Mouse (Mus musculus) stomach, embryonic 16.5 days (tissue): Measurements from ENCODE around the gene Glipr2. TPM values are rescaled to one million over a fixed set of nuclear protein-coding genes. Genes with fewer than 3 reads are reported as not detected.

ENCODE experiments used
- ATAC-seq: fragments of 200-750 bp; cut with Nextera tagmentation; 2 replicates; pipeline ENCODE4 v1.8.0; 2017; ENCODE audit warnings: moderate number of reproducible peaks, moderate TSS enrichment; ENCODE audit not compliant: insufficient read depth, low FRiP score
- H3K27ac ChIP-seq: fragments of 300-500 bp; sonication (generic); 2 replicates; pipeline ENCODE4 v1.5.1; 2014; ENCODE audit warnings: low read length
- H3K27me3 ChIP-seq: fragments of 300-500 bp; sonication (generic); 2 replicates; pipeline ENCODE4 v1.6.1; 2014; ENCODE audit warnings: low read length, control low read depth, mixed read lengths; ENCODE audit not compliant: control insufficient read depth, insufficient read depth
- H3K36me3 ChIP-seq: fragments of 300-500 bp; sonication (generic); 2 replicates; pipeline ENCODE4 v1.6.1; 2014; ENCODE audit warnings: low read length; ENCODE audit not compliant: control insufficient read depth, insufficient read depth
- H3K4me1 ChIP-seq: fragments of 300-500 bp; sonication (generic); 2 replicates; pipeline ENCODE4 v1.6.1; 2014; ENCODE audit warnings: low read length, control low read depth, mixed read lengths; ENCODE audit not compliant: control insufficient read depth, insufficient read depth
- H3K4me2 ChIP-seq: fragments of 300-500 bp; sonication (generic); 2 replicates; pipeline ENCODE4 v1.6.1; 2014; ENCODE audit warnings: low read depth, low read length, mixed read lengths
- H3K4me3 ChIP-seq: fragments of 300-500 bp; sonication (generic); replicated peaks from 2 replicates; pipeline ENCODE4 v1.5.1; 2014; ENCODE audit warnings: mild to moderate bottlenecking, low read length
- H3K9ac ChIP-seq: fragments of 300-500 bp; sonication (generic); 2 replicates; pipeline ENCODE4 v1.6.1; 2014; ENCODE audit warnings: low read length
- H3K9me3 ChIP-seq: fragments of 300-500 bp; sonication (generic); replicated peaks from 2 replicates; pipeline ENCODE4 v1.6.1; 2016; ENCODE audit warnings: low read length, control low read depth; ENCODE audit not compliant: control insufficient read depth
- WGBS: fragments of 180-500 bp; shearing (Covaris S2); extraction: QIAGEN DNeasy Blood & Tissue Kit; methylation state at CpG from one replicate; pipeline ENCODE4 v1.1.7; 2014; 5-methylcytosine and 5-hydroxymethylcytosine counted together
- polyA plus RNA-seq: library from polyadenylated mRNA; unstranded; fragments of >200 nt; fragmentation: Nextera tagmentation; extraction: Ambion mirVana; gene quantifications from 2 replicates; pipeline ENCODE4 v1.2.1, GENCODE M21; 2015

Gene Glipr2
- polyA plus RNA-seq, 1 experiment from 2014 or later, result 105 TPM

- H3K36me3 ChIP-seq, result no peaks in the 10 kb centered on the region
- WGBS, result 73% methylated on average over 6 of the region's 6 CpGs
- H3K4me1 ChIP-seq, result peaks cover 40% of the 10 kb centered on the region
- H3K27me3 ChIP-seq, result no peaks in the 10 kb centered on the region
- H3K9me3 ChIP-seq, result no peaks in the 10 kb centered on the region
- H3K4me2 ChIP-seq, result no peak overlapping the region
- no peak overlapping the region for H3K9ac ChIP-seq
- no peak for ATAC-seq
- H3K27ac ChIP-seq, result no peak overlapping the region
- no peak overlapping the region for H3K4me3 ChIP-seq
Measured at GRCm38 (mm10) chr4:43976223-43976740, 19.1 kb downstream of the Glipr2 start.

- H3K27me3 ChIP-seq, result no peaks in the 10 kb centered on the region
- peaks cover 29% of the 10 kb centered on the region for H3K4me1 ChIP-seq
- 37% methylated on average over 17 of the region's 17 CpGs for WGBS
- no peak overlapping the region for H3K4me2 ChIP-seq
- no peaks in the 10 kb centered on the region for H3K36me3 ChIP-seq
- no peaks in the 10 kb centered on the region for H3K9me3 ChIP-seq
- peak overlapping the region; percentile 69 for H3K27ac ChIP-seq
- no peak overlapping the region for H3K4me3 ChIP-seq
- H3K9ac ChIP-seq, result 0 out of 2 replicates have a peak overlapping the region, but pooled peaks have one; percentile 15
- peak; percentile 67; the same call in 1 of the 2 replicates for ATAC-seq
Measured at GRCm38 (mm10) chr4:43978521-43979443, 21.6 kb downstream of the Glipr2 start.

- 74% methylated on average over 3 of the region's 3 CpGs for WGBS
- no peaks in the 10 kb centered on the region for H3K36me3 ChIP-seq
- H3K9me3 ChIP-seq, result no peaks in the 10 kb centered on the region
- H3K4me3 ChIP-seq, result no peak overlapping the region
- H3K4me1 ChIP-seq, result peaks cover 23% of the 10 kb centered on the region
- 0 out of 2 replicates have a peak overlapping the region, but pooled peaks have one; percentile 1 for H3K27ac ChIP-seq
- no peak overlapping the region for H3K9ac ChIP-seq
- no peak overlapping the region for H3K4me2 ChIP-seq
- no peak for ATAC-seq
- no peaks in the 10 kb centered on the region for H3K27me3 ChIP-seq
Measured at GRCm38 (mm10) chr4:43979746-43980145, 22.5 kb downstream of the Glipr2 start.

- ATAC-seq, result no peak
- Histone ChIP-seq H3K27ac (0 out of 2 replicates have a peak overlapping the region, but pooled peaks have one; percentile 1), H3K36me3 (no peaks in the 10 kb centered on the region), H3K9ac (no peak overlapping the region), H3K4me2 (no peak overlapping the region), H3K27me3 (no peaks in the 10 kb centered on the region), H3K9me3 (no peaks in the 10 kb centered on the region), H3K4me1 (peaks cover 18% of the 10 kb centered on the region; the same call in 1 of the 2 replicates), H3K4me3 (no peak overlapping the region)
- WGBS, result 84% methylated on average over 4 of the region's 4 CpGs
Measured at GRCm38 (mm10) chr4:43980236-43980635, 23.0 kb downstream of the Glipr2 start.

- Histone ChIP-seq H3K9me3 (no peaks in the 10 kb centered on the region), H3K4me1 (peaks cover 18% of the 10 kb centered on the region; the same call in 1 of the 2 replicates), H3K4me2 (no peak overlapping the region), H3K27ac (no peak overlapping the region), H3K4me3 (no peak overlapping the region), H3K36me3 (no peaks in the 10 kb centered on the region), H3K27me3 (no peaks in the 10 kb centered on the region), H3K9ac (no peak overlapping the region)
- ATAC-seq, result no peak
- 95% methylated on average over 6 of the region's 6 CpGs for WGBS
Measured at GRCm38 (mm10) chr4:43980846-43981245, 23.6 kb downstream of the Glipr2 start.

GRCm38 (mm10) chr4:43981251-43981650 is 24.1 kb downstream of the Glipr2 start:
- H3K4me3 ChIP-seq, result no peak overlapping the region
- ATAC-seq, result no peak

GRCm38 (mm10) chr4:43982053-43982732 is 25.0 kb downstream of the Glipr2 start:
- ATAC-seq, result peak; percentile 92
- Histone ChIP-seq H3K36me3 (no peaks in the 10 kb centered on the region), H3K27me3 (no peaks in the 10 kb centered on the region), H3K9me3 (no peaks in the 10 kb centered on the region), H3K9ac (peak overlapping the region; percentile 75), H3K4me1 (peaks cover 18% of the 10 kb centered on the region; the same call in 1 of the 2 replicates), H3K27ac (no peak overlapping the region; the same call in 1 of the 2 replicates), H3K4me3 (peak overlapping the region; percentile 43), H3K4me2 (peak overlapping the region; percentile 73)
- under 1% methylated on average over 24 of the region's 24 CpGs for WGBS

More at GRCm38 (mm10) chr4:43981251-43981650, 24.1 kb downstream of the Glipr2 start:
- Histone ChIP-seq H3K9ac (no peak overlapping the region), H3K4me2 (no peak overlapping the region), H3K4me1 (peaks cover 18% of the 10 kb centered on the region; the same call in 1 of the 2 replicates), H3K27ac (no peak overlapping the region), H3K27me3 (no peaks in the 10 kb centered on the region), H3K36me3 (no peaks in the 10 kb centered on the region), H3K9me3 (no peaks in the 10 kb centered on the region)
- WGBS, result 78% methylated on average over 7 of the region's 7 CpGs

GRCm38 (mm10) chr4:43983181-43983580 is 26.0 kb downstream of the Glipr2 start, which contains the start of gene Ccin:
TSS of gene Ccin (plus strand) at chr4:43983483.
- peaks cover 18% of the 10 kb centered on the region; the same call in 1 of the 2 replicates for H3K4me1 ChIP-seq
- peak within 1 kb of the TSS; percentile 43 for H3K4me3 ChIP-seq
- 69% methylated on average over 11 of the region's 11 CpGs for WGBS
- no peak within 1 kb of the TSS for H3K27ac ChIP-seq
- no peaks in the 10 kb centered on the region for H3K27me3 ChIP-seq
- ATAC-seq, result no peak
- H3K36me3 ChIP-seq, result no peaks in the 10 kb centered on the region
- H3K9ac ChIP-seq, result peak within 1 kb of the TSS; percentile 75
- no peaks in the 10 kb centered on the region for H3K9me3 ChIP-seq
- peak within 1 kb of the TSS; percentile 73 for H3K4me2 ChIP-seq
